Mouse (Mus musculus): Measurements from ENCODE around the gene Ect2l. TPM values are rescaled to one million over a fixed set of nuclear protein-coding genes. Genes with fewer than 3 reads are reported as not detected.
A peak's percentile ranks its signal among the peaks of the same experiment; 100 is the strongest.

The Ect2l gene
- polyA plus RNA-seq, 2 experiments = 1.0 to 1.5 TPM

DNA sequence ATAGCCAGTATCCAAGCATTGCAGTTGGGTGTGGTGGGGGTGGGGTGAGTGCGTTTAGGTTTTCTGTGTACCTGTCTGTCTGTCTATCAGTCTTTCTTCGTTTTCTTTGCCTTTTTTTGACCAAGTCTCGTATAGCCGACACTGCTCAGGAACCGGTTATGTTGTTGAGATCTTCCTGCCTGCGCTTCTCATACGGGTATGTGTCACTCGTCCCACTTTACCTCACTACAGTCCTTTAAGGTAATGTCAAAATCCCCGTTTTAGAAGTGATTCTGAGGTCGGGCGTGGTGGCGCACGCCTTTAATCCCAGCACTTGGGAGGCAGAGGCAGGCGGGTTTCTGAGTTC lies 24.7 kb upstream of the Ect2l start:
- ATAC-seq (ENCODE audit: low FRiP score, low read depth) (peak; percentile 35), DNase-seq (ENCODE audit: low spot score) (no peak)
- Histone ChIP-seq H3K27me3 (ENCODE audit: control insufficient read depth, insufficient read depth, low read length) (no peaks in the 10 kb centered on the region), H3K9ac (ENCODE audit: low read depth, low read length, severe bottlenecking) (peak overlapping the region; percentile 58), H3K27ac (replicated peaks; ENCODE audit: low read depth, low read length) (no peak overlapping the region), H3K36me3 (ENCODE audit: control insufficient read depth, insufficient read depth, low read length) (no peaks in the 10 kb centered on the region), H3K4me3 (replicated peaks; ENCODE audit: low read length) (peak overlapping the region; percentile 74), H3K4me2 (replicated peaks; ENCODE audit: low read depth, low read length, severe bottlenecking) (peak overlapping the region; percentile 74), H3K9me3 (ENCODE audit: control insufficient read depth, low read length) (no peaks in the 10 kb centered on the region), H3K4me1 (ENCODE audit: control insufficient read depth, insufficient read depth, low read length) (peaks cover 3% of the 10 kb centered on the region; the same call in 1 of the 2 replicates)
- 10% methylated on average over 14 of the region's 14 CpGs for WGBS
- TF ChIP-seq POLR2A (IDR thresholded peaks at IDR 0.05; ENCODE audit: borderline replicate concordance, extremely low read depth, insufficient read depth, insufficient read length) = no peak

DNA sequence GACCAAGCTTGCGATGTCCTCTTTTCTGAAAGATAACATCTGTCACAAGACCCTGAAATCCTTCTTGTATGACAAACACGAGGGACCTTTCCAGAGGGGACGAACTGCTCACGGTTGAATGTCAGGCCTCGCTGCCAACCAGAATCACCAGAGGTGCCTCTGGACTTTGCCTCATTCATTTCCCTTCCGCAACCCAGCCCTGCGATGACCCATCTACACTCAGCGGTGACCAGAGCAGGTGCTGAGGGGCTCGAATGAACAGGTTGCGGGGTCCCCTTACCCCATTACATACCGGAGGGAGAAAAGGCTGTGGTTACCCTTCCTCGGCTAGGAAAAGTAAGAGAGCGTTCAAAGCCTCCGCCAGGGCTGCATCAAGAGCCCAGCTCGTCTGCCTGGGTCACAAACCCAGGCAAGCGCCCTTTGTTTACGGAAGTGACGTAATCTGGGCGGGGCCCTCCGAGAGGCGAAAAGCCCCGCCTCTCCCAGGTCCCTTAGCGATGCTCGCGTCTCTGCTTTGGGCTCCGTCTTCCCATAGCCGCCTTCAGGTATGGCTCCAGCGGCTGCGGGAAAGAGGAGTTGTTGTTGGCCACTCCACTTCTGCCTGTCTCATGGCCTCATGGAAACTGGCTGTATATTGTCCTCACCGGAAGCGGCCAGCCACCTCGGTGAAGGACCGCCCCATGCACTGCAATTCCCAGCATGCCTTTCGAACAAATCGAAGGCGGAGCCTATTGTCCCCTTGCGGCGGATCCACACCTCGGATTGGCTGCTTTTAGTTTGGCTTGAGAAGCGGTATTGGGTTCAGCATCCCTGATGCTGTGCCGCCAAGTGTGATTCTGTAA lies 24.1 kb upstream of the Ect2l start, which contains the start of gene Ccdc28a:
TSS of gene Ccdc28a (minus strand) at position 439 of the 842 bp plus-strand sequence.
- Histone ChIP-seq H3K9ac (ENCODE audit: low read depth, low read length, severe bottlenecking) (peak within 1 kb of the TSS; percentile 58), H3K27ac (replicated peaks; ENCODE audit: low read depth, low read length) (peak within 1 kb of the TSS; percentile 61; the same call in 1 of the 2 replicates), H3K4me2 (replicated peaks; ENCODE audit: low read depth, low read length, severe bottlenecking) (peak within 1 kb of the TSS; percentile 74), H3K27me3 (ENCODE audit: control insufficient read depth, insufficient read depth, low read length) (no peaks in the 10 kb centered on the region), H3K4me3 (replicated peaks; ENCODE audit: low read length) (peak within 1 kb of the TSS; percentile 74), H3K9me3 (ENCODE audit: control insufficient read depth, low read length) (no peaks in the 10 kb centered on the region), H3K4me1 (ENCODE audit: control insufficient read depth, insufficient read depth, low read length) (peaks cover 3% of the 10 kb centered on the region; the same call in 1 of the 2 replicates), H3K36me3 (ENCODE audit: control insufficient read depth, insufficient read depth, low read length) (no peaks in the 10 kb centered on the region)
- TF ChIP-seq POLR2A (IDR thresholded peaks at IDR 0.05; ENCODE audit: borderline replicate concordance, extremely low read depth, insufficient read depth, insufficient read length) = no peak
- WGBS = 2% methylated on average over 41 of the region's 41 CpGs
- ATAC-seq (ENCODE audit: low FRiP score, low read depth) (peak; percentile 99), DNase-seq (ENCODE audit: low spot score) (peak; percentile 98)

DNA sequence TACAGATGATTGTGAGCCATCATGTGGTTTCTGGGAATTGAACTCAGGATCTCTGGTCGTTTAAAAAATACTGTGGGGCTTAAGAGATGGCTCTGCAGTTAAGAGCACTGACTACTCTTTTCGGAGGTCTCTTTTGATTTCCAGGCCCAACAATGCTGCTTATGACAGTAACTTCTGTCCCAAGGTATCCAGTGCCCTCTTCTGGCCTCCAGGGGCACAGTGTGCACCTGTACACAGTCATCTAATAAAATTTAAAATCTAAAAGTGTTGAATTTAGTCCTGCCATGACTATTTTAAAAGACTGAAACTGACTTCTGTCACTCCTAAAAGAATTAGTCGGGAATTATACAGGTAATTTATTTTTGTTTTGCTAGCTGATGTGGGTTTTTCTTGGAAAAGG lies 23.2 kb upstream of the Ect2l start:
- 49% methylated on average over 3 of the region's 3 CpGs for WGBS
- no peak for TF ChIP-seq POLR2A (IDR thresholded peaks at IDR 0.05; ENCODE audit: borderline replicate concordance, extremely low read depth, insufficient read depth, insufficient read length)
- H3K4me2 ChIP-seq (replicated peaks; ENCODE audit: low read depth, low read length, severe bottlenecking) = no peak overlapping the region
- H3K27me3 ChIP-seq (ENCODE audit: control insufficient read depth, insufficient read depth, low read length) = no peaks in the 10 kb centered on the region
- DNase-seq (ENCODE audit: low spot score) = no peak
- no peak overlapping the region for H3K27ac ChIP-seq (replicated peaks; ENCODE audit: low read depth, low read length)
- ATAC-seq (ENCODE audit: low FRiP score, low read depth) = no peak
- no peaks in the 10 kb centered on the region for H3K36me3 ChIP-seq (ENCODE audit: control insufficient read depth, insufficient read depth, low read length)
- no peak overlapping the region for H3K9ac ChIP-seq (ENCODE audit: low read depth, low read length, severe bottlenecking)
- H3K4me1 ChIP-seq (ENCODE audit: control insufficient read depth, insufficient read depth, low read length) = peaks cover 3% of the 10 kb centered on the region; the same call in 1 of the 2 replicates
- H3K4me3 ChIP-seq (replicated peaks; ENCODE audit: low read length) = no peak overlapping the region
- H3K9me3 ChIP-seq (ENCODE audit: control insufficient read depth, low read length) = no peaks in the 10 kb centered on the region

DNA sequence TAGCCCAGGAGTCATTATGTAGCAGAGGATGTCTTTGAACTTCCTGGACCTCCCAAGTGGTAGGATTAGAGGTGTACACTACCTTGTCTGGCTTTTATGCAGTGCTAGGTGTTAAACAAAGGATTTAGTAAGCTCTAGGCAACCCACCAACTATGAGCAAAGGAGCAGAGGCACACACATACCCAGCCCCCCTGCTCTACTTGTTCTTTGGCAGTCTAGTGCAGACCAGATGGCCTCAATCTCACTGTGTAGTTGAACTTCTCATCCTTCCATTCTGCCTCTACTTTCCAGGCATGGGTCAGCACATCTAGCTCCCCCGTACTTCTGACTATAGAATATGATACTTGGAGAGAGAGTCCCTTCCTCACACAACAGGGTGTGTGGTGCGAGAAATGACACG lies 13.7 kb upstream of the Ect2l start:
- Histone ChIP-seq H3K36me3 (ENCODE audit: control insufficient read depth, insufficient read depth, low read length) (no peaks in the 10 kb centered on the region), H3K9me3 (ENCODE audit: control insufficient read depth, low read length) (no peaks in the 10 kb centered on the region), H3K27ac (replicated peaks; ENCODE audit: low read depth, low read length) (no peak overlapping the region), H3K27me3 (ENCODE audit: control insufficient read depth, insufficient read depth, low read length) (no peaks in the 10 kb centered on the region), H3K4me1 (ENCODE audit: control insufficient read depth, insufficient read depth, low read length) (no peaks in the 10 kb centered on the region), H3K4me2 (replicated peaks; ENCODE audit: low read depth, low read length, severe bottlenecking) (no peak overlapping the region), H3K4me3 (replicated peaks; ENCODE audit: low read length) (no peak overlapping the region), H3K9ac (ENCODE audit: low read depth, low read length, severe bottlenecking) (no peak overlapping the region)
- TF ChIP-seq POLR2A (IDR thresholded peaks at IDR 0.05; ENCODE audit: borderline replicate concordance, extremely low read depth, insufficient read depth, insufficient read length) = no peak
- no peak for ATAC-seq (ENCODE audit: low FRiP score, low read depth)
- WGBS = 84% methylated on average over 3 of the region's 3 CpGs
- DNase-seq (ENCODE audit: low spot score) = no peak

DNA sequence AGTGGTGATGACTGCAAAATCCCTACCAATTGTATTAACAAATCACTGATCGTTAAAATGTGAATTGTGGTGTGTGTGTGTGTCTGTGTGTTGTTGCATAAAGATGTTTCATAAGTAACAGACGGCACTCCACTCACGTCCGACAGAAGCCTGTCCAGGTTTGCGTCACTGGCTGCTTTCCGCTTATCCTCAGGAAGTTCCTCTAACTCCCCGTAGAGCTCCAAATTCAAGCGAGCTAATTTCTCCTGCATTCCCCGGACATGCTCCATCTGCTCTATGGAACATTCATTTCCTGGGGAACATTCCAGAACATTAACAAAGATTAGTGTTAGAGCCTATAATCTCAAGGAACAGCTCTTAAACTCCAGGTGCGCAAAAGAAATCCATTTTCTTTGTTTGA lies 8.7 kb upstream of the Ect2l start:
- Histone ChIP-seq H3K4me2 (replicated peaks; ENCODE audit: low read depth, low read length, severe bottlenecking) (no peak overlapping the region), H3K36me3 (ENCODE audit: control insufficient read depth, insufficient read depth, low read length) (no peaks in the 10 kb centered on the region), H3K27me3 (ENCODE audit: control insufficient read depth, insufficient read depth, low read length) (no peaks in the 10 kb centered on the region), H3K9ac (ENCODE audit: low read depth, low read length, severe bottlenecking) (no peak overlapping the region), H3K9me3 (ENCODE audit: control insufficient read depth, low read length) (no peaks in the 10 kb centered on the region), H3K4me3 (replicated peaks; ENCODE audit: low read length) (no peak overlapping the region), H3K27ac (replicated peaks; ENCODE audit: low read depth, low read length) (no peak overlapping the region), H3K4me1 (ENCODE audit: control insufficient read depth, insufficient read depth, low read length) (no peaks in the 10 kb centered on the region)
- TF ChIP-seq POLR2A (IDR thresholded peaks at IDR 0.05; ENCODE audit: borderline replicate concordance, extremely low read depth, insufficient read depth, insufficient read length) = no peak
- WGBS = 51% methylated on average over 10 of the region's 10 CpGs
- ATAC-seq (ENCODE audit: low FRiP score, low read depth) = peak; percentile 67
- DNase-seq (ENCODE audit: low spot score) = peak; percentile 28
